Mouse (Mus musculus) brown adipose tissue, adult 24 weeks (tissue): ENCODE results near the gene Zdhhc14. TPM values are rescaled to one million over a fixed set of nuclear protein-coding genes. Genes with fewer than 3 reads are reported as not detected.

ENCODE experiments used
- H3K27ac ChIP-seq: fragments of 200-500 bp; replicated peaks from 2 replicates; pipeline ENCODE4 v1.5.1; 2012; ENCODE audit warnings: low read depth, mild to moderate bottlenecking, low read length
- H3K4me1 ChIP-seq: fragments of 200-500 bp; 2 replicates; pipeline ENCODE4 v1.6.1; 2012; ENCODE audit warnings: low read length, mixed read lengths; ENCODE audit not compliant: control insufficient read depth, insufficient read depth, insufficient read length
- H3K4me3 ChIP-seq: fragments of 200-500 bp; 2 replicates; pipeline ENCODE4 v1.5.1; 2012; ENCODE audit warnings: low read depth, mild to moderate bottlenecking, low read length, moderate library complexity; ENCODE audit not compliant: insufficient read depth
- polyA plus RNA-seq: library from polyadenylated mRNA; stranded (reverse); fragments of >200 nt; gene quantifications from 2 replicates; pipeline ENCODE4 v1.2.4, GENCODE M21; 2012; ENCODE audit not compliant: missing spikeins, insufficient read depth, insufficient read length

Zdhhc14 gene
- polyA plus RNA-seq, 1 experiment, result 3.1 TPM

- H3K4me3 ChIP-seq, result no peak overlapping the region
- H3K27ac ChIP-seq, result no peak overlapping the region
- H3K4me1 ChIP-seq, result peaks cover 2% of the 10 kb centered on the region
Measured at GRCm38 (mm10) chr17:5529552-5529951, 37.2 kb downstream of the Zdhhc14 start.

- H3K4me3 ChIP-seq, result no peak overlapping the region
- H3K4me1 ChIP-seq, result peaks cover 2% of the 10 kb centered on the region
- H3K27ac ChIP-seq, result no peak overlapping the region
Measured at GRCm38 (mm10) chr17:5532816-5533215, 40.5 kb downstream of the Zdhhc14 start.

- Histone ChIP-seq H3K4me1 (peaks cover 2% of the 10 kb centered on the region), H3K4me3 (no peak overlapping the region), H3K27ac (no peak overlapping the region)
Measured at GRCm38 (mm10) chr17:5535357-5535756, 43.0 kb downstream of the Zdhhc14 start.

- H3K4me3 ChIP-seq, result no peak overlapping the region
- peaks cover 2% of the 10 kb centered on the region for H3K4me1 ChIP-seq
- no peak overlapping the region for H3K27ac ChIP-seq
Measured at GRCm38 (mm10) chr17:5536259-5537094, 44.1 kb downstream of the Zdhhc14 start.

GRCm38 (mm10) chr17:5537095-5537575 lies 44.8 kb downstream of the Zdhhc14 start:
- Histone ChIP-seq H3K27ac (no peak overlapping the region), H3K4me1 (peaks cover 2% of the 10 kb centered on the region), H3K4me3 (no peak overlapping the region)

GRCm38 (mm10) chr17:5542177-5542576 lies 49.8 kb downstream of the Zdhhc14 start:
- H3K4me3 ChIP-seq, result no peak overlapping the region
- H3K4me1 ChIP-seq, result 0 out of 2 replicates have a peak, but pooled peaks cover 2% of the 10 kb centered on the region
- no peak overlapping the region for H3K27ac ChIP-seq

GRCm38 (mm10) chr17:5544065-5544464 lies 51.7 kb downstream of the Zdhhc14 start:
- Histone ChIP-seq H3K27ac (no peak overlapping the region), H3K4me1 (0 out of 2 replicates have a peak, but pooled peaks cover 5% of the 10 kb centered on the region), H3K4me3 (no peak overlapping the region)

GRCm38 (mm10) chr17:5545065-5545464 lies 52.7 kb downstream of the Zdhhc14 start:
- Histone ChIP-seq H3K27ac (no peak overlapping the region), H3K4me1 (0 out of 2 replicates have a peak, but pooled peaks cover 5% of the 10 kb centered on the region), H3K4me3 (no peak overlapping the region)

- Histone ChIP-seq H3K27ac (no peak overlapping the region), H3K4me3 (no peak overlapping the region), H3K4me1 (0 out of 2 replicates have a peak, but pooled peaks cover 5% of the 10 kb centered on the region)
Measured at GRCm38 (mm10) chr17:5548546-5548945, 56.2 kb downstream of the Zdhhc14 start.

GRCm38 (mm10) chr17:5549460-5549859 lies 57.1 kb downstream of the Zdhhc14 start:
- 0 out of 2 replicates have a peak, but pooled peaks cover 5% of the 10 kb centered on the region for H3K4me1 ChIP-seq
- no peak overlapping the region for H3K27ac ChIP-seq
- no peak overlapping the region for H3K4me3 ChIP-seq

GRCm38 (mm10) chr17:5550444-5550843 lies 58.1 kb downstream of the Zdhhc14 start:
- no peak overlapping the region for H3K27ac ChIP-seq
- H3K4me3 ChIP-seq, result no peak overlapping the region
- 0 out of 2 replicates have a peak, but pooled peaks cover 7% of the 10 kb centered on the region for H3K4me1 ChIP-seq

GRCm38 (mm10) chr17:5551136-5551535 lies 58.8 kb downstream of the Zdhhc14 start:
- no peak overlapping the region for H3K27ac ChIP-seq
- 0 out of 2 replicates have a peak, but pooled peaks cover 8% of the 10 kb centered on the region for H3K4me1 ChIP-seq
- H3K4me3 ChIP-seq, result no peak overlapping the region

GRCm38 (mm10) chr17:5552036-5552760 lies 59.8 kb downstream of the Zdhhc14 start:
- H3K4me1 ChIP-seq, result 0 out of 2 replicates have a peak, but pooled peaks cover 5% of the 10 kb centered on the region
- no peak overlapping the region for H3K4me3 ChIP-seq
- H3K27ac ChIP-seq, result no peak overlapping the region

GRCm38 (mm10) chr17:5553556-5553955 lies 61.2 kb downstream of the Zdhhc14 start:
- Histone ChIP-seq H3K4me3 (no peak overlapping the region), H3K27ac (no peak overlapping the region), H3K4me1 (0 out of 2 replicates have a peak, but pooled peaks cover 3% of the 10 kb centered on the region)

- Histone ChIP-seq H3K4me3 (no peak overlapping the region), H3K4me1 (0 out of 2 replicates have a peak, but pooled peaks cover 3% of the 10 kb centered on the region), H3K27ac (no peak overlapping the region)
Measured at GRCm38 (mm10) chr17:5554573-5554972, 62.2 kb downstream of the Zdhhc14 start.
